Mouse (Mus musculus): ENCODE measurements around the gene Zfp385a. TPM values are rescaled to one million over a fixed set of nuclear protein-coding genes. Genes with fewer than 3 reads are reported as not detected.

Zfp385a gene
- polyA plus RNA-seq, 1 experiment from 2014 or later, result 11.8 TPM

DNA sequence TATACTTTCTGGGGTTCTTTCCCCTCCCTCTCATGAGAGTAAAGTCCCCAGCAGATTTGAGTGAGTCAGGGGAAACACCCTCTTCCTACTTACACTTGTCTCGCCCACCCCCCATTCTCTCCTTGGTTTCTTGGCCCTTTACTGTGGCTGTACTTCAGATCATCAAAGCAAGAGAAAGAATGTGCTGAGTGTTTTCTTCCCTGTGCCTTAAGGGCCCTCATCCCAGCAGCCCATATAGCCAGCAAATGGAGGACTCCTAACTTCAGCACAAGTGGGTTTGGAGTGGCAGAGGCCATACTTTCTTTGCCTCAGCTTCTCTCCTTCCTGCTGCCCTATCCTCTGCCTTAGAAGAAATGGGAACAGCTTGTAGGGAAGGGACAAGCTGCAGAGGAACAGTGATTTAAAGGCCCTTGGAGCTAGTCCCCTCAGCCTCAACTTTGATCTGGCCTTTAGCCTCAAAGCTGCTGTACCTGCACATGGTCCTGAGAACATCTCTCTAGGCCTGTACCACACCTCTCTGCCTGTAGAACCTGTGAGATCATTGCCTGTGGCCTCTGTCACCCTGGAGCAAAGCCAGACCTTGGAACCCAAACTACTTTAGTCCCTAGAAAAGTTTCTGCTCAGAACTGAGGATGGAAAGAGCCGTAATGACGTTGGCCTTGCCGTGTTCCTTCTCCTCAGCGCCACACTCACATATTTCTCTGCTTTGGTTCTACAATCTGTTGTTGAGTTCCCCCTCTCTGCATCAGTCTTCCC, 40.9 kb downstream of the Zfp385a start:
- Histone ChIP-seq H3K4me3 (ENCODE audit: low read depth, low read length) (no peak overlapping the region), H3K27me3 (ENCODE audit: insufficient read depth, low read length) (no peaks in the 10 kb centered on the region), H3K4me1 (ENCODE audit: insufficient read depth) (peaks cover 39% of the 10 kb centered on the region), H3K4me2 (no peak overlapping the region), H3K27ac (ENCODE audit: low read depth) (peak overlapping the region; percentile 84), H3K9me3 (ENCODE audit: low read depth, low read length) (no peaks in the 10 kb centered on the region), H3K9ac (no peak overlapping the region), H3K36me3 (ENCODE audit: insufficient read depth) (peaks cover 35% of the 10 kb centered on the region)
- WGBS, result 68% methylated on average over 5 of the region's 5 CpGs
- no peak for TF ChIP-seq CTCF (IDR thresholded peaks at IDR 0.05; ENCODE audit: low read depth)
- ATAC-seq (ENCODE audit: insufficient read depth) (peak; percentile 64), DNase-seq (peak; percentile 62)

DNA sequence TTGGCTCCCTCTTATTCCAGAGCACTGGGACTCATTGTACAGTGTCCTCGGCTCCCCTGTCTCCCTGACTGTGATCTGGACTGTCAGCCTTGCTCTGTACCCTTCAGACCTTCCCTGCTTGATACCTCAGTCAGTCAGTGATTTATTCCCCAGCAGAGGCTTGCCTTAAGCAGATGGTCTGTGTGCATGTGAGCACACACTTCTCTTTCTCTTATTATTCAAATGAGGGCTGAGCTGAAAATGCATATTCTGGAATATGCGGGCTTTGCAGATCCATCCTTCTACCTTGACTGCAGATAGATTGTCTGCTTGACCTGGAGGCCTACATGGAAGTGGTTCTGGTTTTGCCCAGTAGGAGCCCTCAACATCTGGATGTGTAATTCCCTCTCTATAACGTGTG, 41.9 kb downstream of the Zfp385a start:
- H3K9me3 ChIP-seq (ENCODE audit: low read depth, low read length), result no peaks in the 10 kb centered on the region; the same call in 1 of the 2 replicates
- H3K4me3 ChIP-seq (ENCODE audit: low read depth, low read length), result no peak overlapping the region
- H3K27me3 ChIP-seq (ENCODE audit: insufficient read depth, low read length), result no peaks in the 10 kb centered on the region
- WGBS, result 62% methylated on average over 3 of the region's 3 CpGs
- no peak overlapping the region for H3K4me2 ChIP-seq
- H3K27ac ChIP-seq (ENCODE audit: low read depth), result peak overlapping the region; percentile 84
- peaks cover 32% of the 10 kb centered on the region for H3K4me1 ChIP-seq (ENCODE audit: insufficient read depth)
- no peak overlapping the region for H3K9ac ChIP-seq
- ATAC-seq (ENCODE audit: insufficient read depth) (no peak), DNase-seq (no peak)
- H3K36me3 ChIP-seq (ENCODE audit: insufficient read depth), result peaks cover 45% of the 10 kb centered on the region
- TF ChIP-seq CTCF (IDR thresholded peaks at IDR 0.05; ENCODE audit: low read depth), result no peak

DNA sequence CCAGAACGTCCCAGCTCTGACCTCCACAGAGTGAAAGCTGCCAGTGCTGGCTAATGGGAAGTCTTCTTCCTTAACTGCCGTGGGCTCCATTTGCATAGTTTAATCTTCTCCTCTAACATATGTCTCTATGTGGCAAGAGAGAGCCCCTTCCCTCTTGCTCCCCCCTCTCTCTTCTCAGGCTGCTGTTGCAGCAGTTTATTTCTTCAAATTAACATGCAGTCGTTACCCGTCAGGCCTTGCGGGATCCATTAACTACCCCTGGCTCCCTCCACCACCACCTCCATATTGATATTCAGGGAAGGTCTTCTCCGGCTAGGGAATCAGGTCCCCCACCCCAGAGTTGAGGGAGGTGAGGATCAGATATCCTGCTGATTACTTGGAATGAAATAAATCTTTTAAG, 42.6 kb downstream of the Zfp385a start:
- no peaks in the 10 kb centered on the region for H3K27me3 ChIP-seq (ENCODE audit: insufficient read depth, low read length)
- peak overlapping the region; percentile 84; the same call in 1 of the 2 replicates for H3K27ac ChIP-seq (ENCODE audit: low read depth)
- no peak for DNase-seq
- 60% methylated on average over 6 of the region's 6 CpGs for WGBS
- TF ChIP-seq CTCF (IDR thresholded peaks at IDR 0.05; ENCODE audit: low read depth), result no peak
- no peak overlapping the region for H3K9ac ChIP-seq
- H3K9me3 ChIP-seq (ENCODE audit: low read depth, low read length), result no peaks in the 10 kb centered on the region; the same call in 1 of the 2 replicates
- no peak for ATAC-seq (ENCODE audit: insufficient read depth)
- peaks cover 28% of the 10 kb centered on the region for H3K4me1 ChIP-seq (ENCODE audit: insufficient read depth)
- no peak overlapping the region for H3K4me3 ChIP-seq (ENCODE audit: low read depth, low read length)
- H3K4me2 ChIP-seq, result no peak overlapping the region
- H3K36me3 ChIP-seq (ENCODE audit: insufficient read depth), result peaks cover 52% of the 10 kb centered on the region

DNA sequence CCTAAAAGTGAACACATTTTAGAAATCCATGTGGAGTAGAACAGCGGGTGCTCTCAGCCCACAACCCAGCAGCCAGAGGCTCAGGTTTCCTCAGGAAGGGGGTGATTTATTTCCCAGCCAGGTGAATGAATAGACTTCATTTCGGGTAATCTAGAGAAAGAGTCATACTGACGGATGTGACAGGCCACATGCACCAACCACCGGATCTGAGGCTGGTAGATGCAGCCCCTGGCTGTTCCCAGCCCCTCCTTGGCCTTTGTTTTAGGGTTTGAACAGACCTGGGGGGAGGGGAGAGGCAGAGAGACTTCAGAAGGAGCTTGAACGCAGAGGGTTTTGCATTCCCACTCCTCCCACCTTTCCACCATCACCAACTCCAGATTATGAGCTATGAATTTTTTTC, 44.0 kb downstream of the Zfp385a start:
- Histone ChIP-seq H3K9ac (no peak overlapping the region), H3K27ac (ENCODE audit: low read depth) (peak overlapping the region; percentile 84), H3K4me2 (no peak overlapping the region), H3K36me3 (ENCODE audit: insufficient read depth) (peaks cover 64% of the 10 kb centered on the region), H3K4me3 (ENCODE audit: low read depth, low read length) (no peak overlapping the region), H3K9me3 (ENCODE audit: low read depth, low read length) (no peaks in the 10 kb centered on the region; the same call in 1 of the 2 replicates), H3K4me1 (ENCODE audit: insufficient read depth) (peaks cover 19% of the 10 kb centered on the region), H3K27me3 (ENCODE audit: insufficient read depth, low read length) (no peaks in the 10 kb centered on the region)
- no peak for TF ChIP-seq CTCF (IDR thresholded peaks at IDR 0.05; ENCODE audit: low read depth)
- WGBS, result 26% methylated on average over 5 of the region's 5 CpGs
- ATAC-seq (ENCODE audit: insufficient read depth) (no peak), DNase-seq (no peak)

DNA sequence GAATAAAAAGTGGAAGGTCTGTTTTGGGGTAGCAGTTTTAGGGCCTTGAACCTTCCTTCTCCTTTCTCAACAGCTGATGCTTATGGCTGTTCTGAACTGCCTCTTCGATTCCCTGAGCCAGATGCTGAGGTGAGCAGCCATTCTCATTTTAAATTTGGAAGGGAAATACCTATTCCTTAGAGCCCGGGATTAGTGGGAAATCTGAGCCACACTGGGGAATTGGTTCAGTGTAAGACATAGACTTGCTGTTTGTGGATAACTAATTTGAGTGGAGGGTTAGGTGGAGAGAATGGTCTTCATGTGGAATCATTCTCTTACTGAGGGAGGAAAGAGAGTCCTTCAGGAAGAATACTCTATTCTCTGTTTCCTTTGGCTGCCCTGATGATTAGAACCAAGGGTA, 45.2 kb downstream of the Zfp385a start:
- H3K9ac ChIP-seq, result no peak overlapping the region
- H3K4me1 ChIP-seq (ENCODE audit: insufficient read depth), result peaks cover 9% of the 10 kb centered on the region
- H3K4me3 ChIP-seq (ENCODE audit: low read depth, low read length), result no peak overlapping the region
- no peak overlapping the region for H3K4me2 ChIP-seq
- H3K9me3 ChIP-seq (ENCODE audit: low read depth, low read length), result no peaks in the 10 kb centered on the region; the same call in 1 of the 2 replicates
- DNase-seq (no peak), ATAC-seq (ENCODE audit: insufficient read depth) (no peak)
- TF ChIP-seq CTCF (IDR thresholded peaks at IDR 0.05; ENCODE audit: low read depth), result no peak
- no peak overlapping the region for H3K27ac ChIP-seq (ENCODE audit: low read depth)
- H3K36me3 ChIP-seq (ENCODE audit: insufficient read depth), result peaks cover 73% of the 10 kb centered on the region
- 83% methylated on average over 2 of the region's 2 CpGs for WGBS
- H3K27me3 ChIP-seq (ENCODE audit: insufficient read depth, low read length), result no peaks in the 10 kb centered on the region

DNA sequence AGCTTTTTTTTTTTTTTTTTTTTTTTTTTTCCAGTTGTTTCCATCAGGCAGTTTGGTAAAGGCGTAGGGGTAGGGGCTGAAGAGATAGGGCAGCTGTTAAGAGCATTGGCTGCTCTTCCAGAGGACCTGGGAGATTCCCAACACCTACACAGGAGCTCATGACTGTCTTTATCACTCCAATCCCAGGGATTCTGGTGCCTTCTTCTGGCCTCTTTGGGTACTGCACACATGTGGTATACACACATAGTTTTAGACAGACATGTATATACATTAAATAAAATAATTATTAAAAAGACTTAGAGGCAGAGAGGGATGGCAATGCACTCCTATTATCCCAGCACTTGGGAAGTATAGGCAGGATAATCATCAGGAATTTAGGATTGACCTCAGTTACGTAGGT, 46.5 kb downstream of the Zfp385a start:
- DNase-seq (no peak), ATAC-seq (ENCODE audit: insufficient read depth) (no peak)
- peaks cover 4% of the 10 kb centered on the region; the same call in 1 of the 2 replicates for H3K4me1 ChIP-seq (ENCODE audit: insufficient read depth)
- no peak overlapping the region; the same call in 1 of the 2 replicates for H3K27ac ChIP-seq (ENCODE audit: low read depth)
- no peaks in the 10 kb centered on the region for H3K27me3 ChIP-seq (ENCODE audit: insufficient read depth, low read length)
- no peak overlapping the region for H3K9ac ChIP-seq
- no peaks in the 10 kb centered on the region; the same call in 1 of the 2 replicates for H3K9me3 ChIP-seq (ENCODE audit: low read depth, low read length)
- peaks cover 77% of the 10 kb centered on the region for H3K36me3 ChIP-seq (ENCODE audit: insufficient read depth)
- WGBS, result 91% methylated on average over 2 of the region's 2 CpGs
- H3K4me3 ChIP-seq (ENCODE audit: low read depth, low read length), result no peak overlapping the region
- no peak overlapping the region for H3K4me2 ChIP-seq
- peak; percentile 24; the same call in 1 of the 2 replicates for TF ChIP-seq CTCF (IDR thresholded peaks at IDR 0.05; ENCODE audit: low read depth)

DNA sequence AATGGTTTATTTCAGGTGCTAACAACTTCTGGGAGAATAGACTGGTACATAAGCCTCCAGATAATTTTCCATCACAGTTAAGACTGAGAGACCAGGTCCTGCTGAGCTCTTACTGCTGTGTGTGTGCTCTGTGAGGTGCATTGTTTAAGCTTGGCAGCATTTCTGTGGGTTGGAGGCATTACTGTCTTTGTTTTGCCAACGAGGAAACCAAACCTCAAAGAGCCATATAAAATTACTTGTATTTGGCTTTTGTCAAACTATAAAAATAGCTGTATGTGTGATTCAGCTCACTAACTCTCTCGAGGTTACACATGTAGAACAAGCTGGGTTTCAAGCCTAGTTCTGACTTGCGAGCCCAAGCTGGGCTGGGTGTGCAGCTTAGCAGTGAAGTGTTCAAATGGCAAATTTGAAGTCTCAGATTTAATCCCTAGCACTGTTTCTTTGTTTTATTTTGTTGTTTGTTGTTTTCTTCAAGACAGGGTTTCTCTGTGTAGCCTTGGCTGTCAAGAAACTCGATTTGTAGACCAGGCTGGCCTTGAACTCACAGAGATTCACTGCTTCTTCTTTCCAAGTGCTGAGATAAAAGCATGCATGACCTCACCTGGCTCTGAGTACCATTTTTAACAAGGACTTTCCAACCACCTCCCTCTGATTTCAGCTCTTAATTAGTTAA, 47.1 kb downstream of the Zfp385a start:
- DNase-seq, result no peak
- H3K27me3 ChIP-seq (ENCODE audit: insufficient read depth, low read length), result no peaks in the 10 kb centered on the region
- 89% methylated on average over 4 of the region's 4 CpGs for WGBS
- no peaks in the 10 kb centered on the region; the same call in 1 of the 2 replicates for H3K9me3 ChIP-seq (ENCODE audit: low read depth, low read length)
- no peak overlapping the region for H3K9ac ChIP-seq
- no peak overlapping the region for H3K4me2 ChIP-seq
- H3K36me3 ChIP-seq (ENCODE audit: insufficient read depth), result peaks cover 71% of the 10 kb centered on the region
- peaks cover 4% of the 10 kb centered on the region; the same call in 1 of the 2 replicates for H3K4me1 ChIP-seq (ENCODE audit: insufficient read depth)
- no peak overlapping the region for H3K4me3 ChIP-seq (ENCODE audit: low read depth, low read length)
- ATAC-seq (ENCODE audit: insufficient read depth), result no peak
- no peak for TF ChIP-seq CTCF (IDR thresholded peaks at IDR 0.05; ENCODE audit: low read depth)
- H3K27ac ChIP-seq (ENCODE audit: low read depth), result no peak overlapping the region

Data from lung, embryonic 14.5 days (tissue).